Mouse (Mus musculus) left cerebral cortex, adult 9 months (tissue): ENCODE measurements around the gene Hbb-bh1.
"Not testable (repeated sequence)": the region's sequence is repeated elsewhere in the genome, so short reads cannot be mapped to it uniquely, and the experiment has no call there.

ENCODE experiments used
- DNase-seq, 2 experiments: peaks; one replicate each; pipeline ENCODE4 v3.0.0; 2022; ENCODE audit warnings: low spot score in 2 of 2

The Hbb-bh1 gene

GRCm38 (mm10) chr7:103843034-103843433, at the start of gene Hbb-bh1:
Gene Hbb-bh1 (minus strand): TSS chr7:103843164.
- DNase-seq, result no peak

- no peak for DNase-seq
These were observed 43.2 kb upstream of the Hbb-bh1 start, which contains the start of gene Olfr66 for GRCm38 (mm10) chr7:103886152-103886551. Gene Olfr66 (minus strand): TSS chr7:103886252.

GRCm38 (mm10) chr7:103877093-103877492, 34.1 kb upstream of the Hbb-bh1 start:
- DNase-seq, result no peak

- DNase-seq, result no peak
These were observed 31.5 kb upstream of the Hbb-bh1 start for GRCm38 (mm10) chr7:103874451-103874850.

- DNase-seq, result peak in 1 of 2 experiments; percentile 3
These were observed 30.1 kb upstream of the Hbb-bh1 start for GRCm38 (mm10) chr7:103873064-103873463.

GRCm38 (mm10) chr7:103870667-103871066, 27.7 kb upstream of the Hbb-bh1 start:
- no peak for DNase-seq

GRCm38 (mm10) chr7:103865716-103866115, 22.8 kb upstream of the Hbb-bh1 start:
- no peak for DNase-seq

- DNase-seq, result no peak
These were observed 18.6 kb upstream of the Hbb-bh1 start for GRCm38 (mm10) chr7:103861531-103861930.

- DNase-seq, result no peak
These were observed 17.9 kb upstream of the Hbb-bh1 start for GRCm38 (mm10) chr7:103860855-103861254.

- no peak for DNase-seq
These were observed 16.1 kb upstream of the Hbb-bh1 start for GRCm38 (mm10) chr7:103859076-103859475.

- DNase-seq, result no peak
These were observed 11.7 kb upstream of the Hbb-bh1 start for GRCm38 (mm10) chr7:103854669-103855068.

- no peak for DNase-seq
These were observed 10.1 kb upstream of the Hbb-bh1 start, which contains the start of gene Hbb-y for GRCm38 (mm10) chr7:103853090-103853489. Gene Hbb-y (minus strand): TSS chr7:103853216.

- DNase-seq, result no peak
These were observed 1.8 kb upstream of the Hbb-bh1 start for GRCm38 (mm10) chr7:103844525-103845325.

GRCm38 (mm10) chr7:103840268-103840667, 2.7 kb downstream of the Hbb-bh1 start, which contains the start of gene Hbb-bh2:
Gene Hbb-bh2 (minus strand): TSS chr7:103840520.
- no peak for DNase-seq

- no peak for DNase-seq
These were observed 15.2 kb downstream of the Hbb-bh1 start, which contains the start of gene Hbb-bs for GRCm38 (mm10) chr7:103827808-103828207. Gene Hbb-bs (minus strand): TSS chr7:103828096.

- DNase-seq, result not testable (repeated sequence)
These were observed 15.8 kb downstream of the Hbb-bh1 start for GRCm38 (mm10) chr7:103827139-103827538.

- DNase-seq, result no peak
These were observed 16.6 kb downstream of the Hbb-bh1 start for GRCm38 (mm10) chr7:103826255-103826887.

GRCm38 (mm10) chr7:103825536-103826254, 17.3 kb downstream of the Hbb-bh1 start:
- no peak for DNase-seq

GRCm38 (mm10) chr7:103824597-103824996, 18.4 kb downstream of the Hbb-bh1 start:
- no peak for DNase-seq

GRCm38 (mm10) chr7:103815085-103815484, 27.9 kb downstream of the Hbb-bh1 start:
- DNase-seq, result not testable (repeated sequence)

GRCm38 (mm10) chr7:103813766-103814165, 29.2 kb downstream of the Hbb-bh1 start, which contains the start of gene Hbb-bt:
Gene Hbb-bt (minus strand): TSS chr7:103813996.
- DNase-seq, result no peak

GRCm38 (mm10) chr7:103813152-103813551, 29.8 kb downstream of the Hbb-bh1 start:
- DNase-seq, result not testable (repeated sequence)
